ENCODE assay signal across 9 mouse cellular contexts in genomic region chr4:136841056-136841455, GRCm38 (mm10). TPM values are rescaled to one million over a fixed set of nuclear protein-coding genes. Genes with fewer than 3 reads are reported as not detected.
DNase-seq lines count a peak whose midpoint lies in the region; ATAC-seq and TF ChIP-seq lines count a peak whose summit lies in the region.
"Had no signal": no experiment of that assay in that cellular context is flagged by ENCODE, and none has a peak within 500 bp of the region (broad histone marks: within the 10 kb centered on the region; RNA-seq: fewer than 3 reads in every experiment).

No protein-coding gene starts in this region.

- no peaks in the 10 kb centered on the region for H3K36me3 ChIP-seq in embryonic facial prominence, embryonic 13.5 days
- no peaks in the 10 kb centered on the region for H3K36me3 ChIP-seq in heart, embryonic 12.5 days
- H3K36me3 ChIP-seq in kidney, postnatal 0 days (ENCODE audit: insufficient read depth, low read length): no peaks in the 10 kb centered on the region
- no peaks in the 10 kb centered on the region for H3K36me3 ChIP-seq in liver, embryonic 11.5 days (ENCODE audit: control insufficient read depth, insufficient read depth, low read length)
- no peaks in the 10 kb centered on the region for H3K36me3 ChIP-seq in neural tube, embryonic 11.5 days (ENCODE audit: control insufficient read depth, insufficient read depth, low read length)
- no peaks in the 10 kb centered on the region for H3K36me3 ChIP-seq in testis, adult 2 months (ENCODE audit: control insufficient read depth, insufficient read depth, low read length)

- H3K27me3 ChIP-seq in embryonic facial prominence, embryonic 13.5 days: peaks cover 17% of the 10 kb centered on the region
- H3K27me3 ChIP-seq in heart, embryonic 12.5 days (replicated peaks): peaks cover 71% of the 10 kb centered on the region
- 0 out of 2 replicates have a peak, but pooled peaks cover 5% of the 10 kb centered on the region for H3K27me3 ChIP-seq in kidney, postnatal 0 days (ENCODE audit: insufficient read depth, low read length)
- H3K27me3 ChIP-seq in liver, embryonic 11.5 days (replicated peaks; ENCODE audit: control insufficient read depth, insufficient read depth, low read length): peaks cover 36% of the 10 kb centered on the region
- no peaks in the 10 kb centered on the region for H3K27me3 ChIP-seq in neural tube, embryonic 11.5 days (ENCODE audit: control insufficient read depth, insufficient read depth, low read length)
- no peaks in the 10 kb centered on the region; the same call in 1 of the 2 replicates for H3K27me3 ChIP-seq in testis, adult 2 months (ENCODE audit: control insufficient read depth, insufficient read depth, low read length)

- peak; percentile 95 for TF ChIP-seq CTCF in kidney, postnatal 0 days (IDR thresholded peaks at IDR 0.05; ENCODE audit: low read depth)
- peak; percentile 71; the same call in 1 of the 2 replicates for TF ChIP-seq CTCF in testis, adult 2 months (IDR thresholded peaks at IDR 0.05; ENCODE audit: control insufficient read depth, insufficient read depth, insufficient replicate concordance, low read depth, low read length)

- TF ChIP-seq POLR2A in testis, adult 2 months (IDR thresholded peaks at IDR 0.05; ENCODE audit: control insufficient read depth, low read depth, low read length): no peak

- peak; percentile 67 for DNase-seq in CD4-positive helper T cell, adult 2 months (ENCODE audit: low read depth, low spot score)
- DNase-seq in adrenal gland, postnatal 4 days (ENCODE audit: low spot score in 2 of 2): peak; percentile 53 to 63
- peak; percentile 91 for DNase-seq in kidney, postnatal 0 days (ENCODE audit: low spot score)
- peak; percentile 73 for DNase-seq in liver, embryonic 11.5 days (ENCODE audit: low spot score)
- DNase-seq in neural tube, embryonic 11.5 days (ENCODE audit: low spot score): peak; percentile 89

- no peak overlapping the region for H3K27ac ChIP-seq in embryonic facial prominence, embryonic 13.5 days
- no peak overlapping the region for H3K27ac ChIP-seq in heart, embryonic 12.5 days (ENCODE audit: poor library complexity, severe bottlenecking)
- H3K27ac ChIP-seq in kidney, postnatal 0 days: no peak overlapping the region
- no peak overlapping the region for H3K27ac ChIP-seq in liver, embryonic 11.5 days (ENCODE audit: low read depth, low read length)
- H3K27ac ChIP-seq in neural tube, embryonic 11.5 days (ENCODE audit: low read depth, low read length): no peak overlapping the region
- H3K27ac ChIP-seq in testis, adult 2 months (ENCODE audit: control insufficient read depth, insufficient read depth, low read depth, low read length): no peak overlapping the region

- no peak for ATAC-seq in embryonic facial prominence, embryonic 13.5 days (ENCODE audit: insufficient number of reproducible peaks, insufficient read depth, low FRiP score, low TSS enrichment, low read depth)
- ATAC-seq in heart, embryonic 12.5 days (ENCODE audit: insufficient number of reproducible peaks, low FRiP score): peak; percentile 47; the same call in 1 of the 2 replicates
- ATAC-seq in kidney, postnatal 0 days (replicated peaks; ENCODE audit: low FRiP score, low read depth): no peak
- ATAC-seq in liver, embryonic 11.5 days (replicated peaks; ENCODE audit: low FRiP score): peak; percentile 29; the same call in 1 of the 2 replicates
- ATAC-seq in neural tube, embryonic 11.5 days (ENCODE audit: insufficient read depth, low FRiP score, low TSS enrichment): peak; percentile 64

- H3K4me3 ChIP-seq in embryonic facial prominence, embryonic 13.5 days: no peak overlapping the region
- H3K4me3 ChIP-seq in heart, embryonic 12.5 days: no peak overlapping the region
- no peak overlapping the region for H3K4me3 ChIP-seq in kidney, postnatal 0 days (replicated peaks; ENCODE audit: low read depth, low read length)
- no peak overlapping the region for H3K4me3 ChIP-seq in liver, embryonic 11.5 days (ENCODE audit: low read depth, low read length)
- H3K4me3 ChIP-seq in neural tube, embryonic 11.5 days (ENCODE audit: low read depth, low read length): no peak overlapping the region
- H3K4me3 ChIP-seq in testis, adult 2 months (ENCODE audit: control insufficient read depth, low read depth, low read length): no peak overlapping the region
- H3K4me3 ChIP-seq: erythroblast, embryonic 14.5 days had no signal

- H3K4me2 ChIP-seq in embryonic facial prominence, embryonic 13.5 days: 0 out of 2 replicates have a peak overlapping the region, but pooled peaks have one; percentile 21
- H3K4me2 ChIP-seq in heart, embryonic 12.5 days: no peak overlapping the region
- no peak overlapping the region for H3K4me2 ChIP-seq in kidney, postnatal 0 days (ENCODE audit: low read length)
- H3K4me2 ChIP-seq in liver, embryonic 11.5 days: no peak overlapping the region
- no peak overlapping the region for H3K4me2 ChIP-seq in neural tube, embryonic 11.5 days (ENCODE audit: low read depth)

- 10% methylated on average over 5 of the region's 5 CpGs for WGBS in embryonic facial prominence, embryonic 13.5 days
- 9% methylated on average over 5 of the region's 5 CpGs for WGBS in heart, embryonic 12.5 days
- 11% methylated on average over 5 of the region's 5 CpGs for WGBS in kidney, postnatal 0 days
- 15% methylated on average over 5 of the region's 5 CpGs for WGBS in liver, embryonic 11.5 days
- WGBS in neural tube, embryonic 11.5 days: 12% methylated on average over 5 of the region's 5 CpGs

- H3K4me1 ChIP-seq in embryonic facial prominence, embryonic 13.5 days: peaks cover 20% of the 10 kb centered on the region
- H3K4me1 ChIP-seq in heart, embryonic 12.5 days (replicated peaks): peaks cover 9% of the 10 kb centered on the region
- 0 out of 2 replicates have a peak, but pooled peaks cover 4% of the 10 kb centered on the region for H3K4me1 ChIP-seq in kidney, postnatal 0 days (replicated peaks; ENCODE audit: insufficient read depth, low read length)
- peaks cover 8% of the 10 kb centered on the region; the same call in 1 of the 2 replicates for H3K4me1 ChIP-seq in liver, embryonic 11.5 days (replicated peaks; ENCODE audit: control insufficient read depth, insufficient read depth, low read length)
- peaks cover 6% of the 10 kb centered on the region for H3K4me1 ChIP-seq in neural tube, embryonic 11.5 days (ENCODE audit: control insufficient read depth, insufficient read depth, low read length)
- peaks cover 8% of the 10 kb centered on the region for H3K4me1 ChIP-seq in testis, adult 2 months (ENCODE audit: control insufficient read depth, insufficient read depth, low read length)

- no peak overlapping the region for H3K9ac ChIP-seq in embryonic facial prominence, embryonic 13.5 days
- H3K9ac ChIP-seq in heart, embryonic 12.5 days: no peak overlapping the region
- no peak overlapping the region for H3K9ac ChIP-seq in kidney, postnatal 0 days (ENCODE audit: low read depth, low read length)
- H3K9ac ChIP-seq in liver, embryonic 11.5 days (ENCODE audit: low read depth, low read length): no peak overlapping the region
- H3K9ac ChIP-seq in neural tube, embryonic 11.5 days (ENCODE audit: low read length): no peak overlapping the region

- no peaks in the 10 kb centered on the region for H3K9me3 ChIP-seq in embryonic facial prominence, embryonic 13.5 days
- no peaks in the 10 kb centered on the region for H3K9me3 ChIP-seq in heart, embryonic 12.5 days (replicated peaks)
- no peaks in the 10 kb centered on the region for H3K9me3 ChIP-seq in kidney, postnatal 0 days (replicated peaks; ENCODE audit: low read length)
- no peaks in the 10 kb centered on the region for H3K9me3 ChIP-seq in liver, embryonic 11.5 days (ENCODE audit: control insufficient read depth, low read length)
- H3K9me3 ChIP-seq in neural tube, embryonic 11.5 days (ENCODE audit: control insufficient read depth, low read length): no peaks in the 10 kb centered on the region

RNA-seq across cellular contexts. Expression of gene Ephb2, which starts 5.3 kb away (rescaled TPM):
- 10 to 100 TPM; 16.9 to 21.2 TPM for total RNA-seq in adrenal gland, postnatal 4 days (2021)
- polyA plus RNA-seq in embryonic facial prominence, embryonic 13.5 days (2015; fragmentation: Nextera tagmentation; extraction: Ambion mirVana): 7.9 and 13.3 TPM in 2 replicates
- 1.5 and 2.1 TPM in 2 replicates for polyA plus RNA-seq in heart, embryonic 12.5 days (2016; fragmentation: Nextera tagmentation; extraction: Ambion mirVana)
- 4.5 and 4.6 TPM in 2 replicates for polyA plus RNA-seq in kidney, postnatal 0 days (2015; fragmentation: Nextera tagmentation; extraction: Ambion mirVana)
- 4.8 and 5.1 TPM in 2 replicates for polyA plus RNA-seq in liver, embryonic 11.5 days (2014; fragmentation: Nextera tagmentation; extraction: Ambion mirVana)
- polyA plus RNA-seq in neural tube, embryonic 11.5 days (2014; fragmentation: Nextera tagmentation; extraction: Ambion mirVana): 20.4 and 21.0 TPM in 2 replicates
- polyA plus RNA-seq in testis, adult 2 months (2012; rRNA removed): 0.49 and 1.7 TPM in 2 replicates
- polyA plus RNA-seq: erythroblast, embryonic 14.5 days had no signal

RNA-seq across cellular contexts. Expression of gene C1qb, which starts 44.9 kb away (rescaled TPM):
- 10 to 100 TPM; 47.0 to 59.8 TPM for total RNA-seq in adrenal gland, postnatal 4 days (2021)
- polyA plus RNA-seq in embryonic facial prominence, embryonic 13.5 days (2015; fragmentation: Nextera tagmentation; extraction: Ambion mirVana): 38.0 and 40.2 TPM in 2 replicates
- 18.8 and 19.3 TPM in 2 replicates for polyA plus RNA-seq in heart, embryonic 12.5 days (2016; fragmentation: Nextera tagmentation; extraction: Ambion mirVana)
- polyA plus RNA-seq in kidney, postnatal 0 days (2015; fragmentation: Nextera tagmentation; extraction: Ambion mirVana): 54.4 and 69.0 TPM in 2 replicates
- 77.7 and 81.2 TPM in 2 replicates for polyA plus RNA-seq in liver, embryonic 11.5 days (2014; fragmentation: Nextera tagmentation; extraction: Ambion mirVana)
- 24.2 and 27.3 TPM in 2 replicates for polyA plus RNA-seq in neural tube, embryonic 11.5 days (2014; fragmentation: Nextera tagmentation; extraction: Ambion mirVana)
- 18.9 and 20.5 TPM in 2 replicates for polyA plus RNA-seq in testis, adult 2 months (2012; rRNA removed)

RNA-seq across cellular contexts. Expression of gene C1qc, which starts 51.8 kb away (rescaled TPM):
- 10 to 100 TPM; 37.0 to 49.0 TPM for total RNA-seq in adrenal gland, postnatal 4 days (2021)
- polyA plus RNA-seq in embryonic facial prominence, embryonic 13.5 days (2015; fragmentation: Nextera tagmentation; extraction: Ambion mirVana): 15.8 and 17.9 TPM in 2 replicates
- 9.7 and 11.9 TPM in 2 replicates for polyA plus RNA-seq in heart, embryonic 12.5 days (2016; fragmentation: Nextera tagmentation; extraction: Ambion mirVana)
- 27.2 and 34.6 TPM in 2 replicates for polyA plus RNA-seq in kidney, postnatal 0 days (2015; fragmentation: Nextera tagmentation; extraction: Ambion mirVana)
- 40.4 and 42.0 TPM in 2 replicates for polyA plus RNA-seq in liver, embryonic 11.5 days (2014; fragmentation: Nextera tagmentation; extraction: Ambion mirVana)
- 12.3 and 13.3 TPM in 2 replicates for polyA plus RNA-seq in neural tube, embryonic 11.5 days (2014; fragmentation: Nextera tagmentation; extraction: Ambion mirVana)
- 8.9 and 10.9 TPM in 2 replicates for polyA plus RNA-seq in testis, adult 2 months (2012; rRNA removed)

RNA-seq across cellular contexts. Expression of gene C1qa, which starts 57.5 kb away (rescaled TPM):
- total RNA-seq in adrenal gland, postnatal 4 days (2021): 10 to 100 TPM; 49.1 to 55.4 TPM
- 18.3 and 19.8 TPM in 2 replicates for polyA plus RNA-seq in embryonic facial prominence, embryonic 13.5 days (2015; fragmentation: Nextera tagmentation; extraction: Ambion mirVana)
- polyA plus RNA-seq in heart, embryonic 12.5 days (2016; fragmentation: Nextera tagmentation; extraction: Ambion mirVana): 8.6 and 11.2 TPM in 2 replicates
- 30.2 and 35.8 TPM in 2 replicates for polyA plus RNA-seq in kidney, postnatal 0 days (2015; fragmentation: Nextera tagmentation; extraction: Ambion mirVana)
- 32.5 and 37.8 TPM in 2 replicates for polyA plus RNA-seq in liver, embryonic 11.5 days (2014; fragmentation: Nextera tagmentation; extraction: Ambion mirVana)
- 11.8 and 13.8 TPM in 2 replicates for polyA plus RNA-seq in neural tube, embryonic 11.5 days (2014; fragmentation: Nextera tagmentation; extraction: Ambion mirVana)
- 5.2 and 6.7 TPM in 2 replicates for polyA plus RNA-seq in testis, adult 2 months (2012; rRNA removed)

Comparison
In these comparisons a context has a peak if more than half of its experiments do, and no peak if none do; other contexts are left out.
1. ATAC-seq: peak in heart, embryonic 12.5 days (single experiment), liver, embryonic 11.5 days (single experiment) and neural tube, embryonic 11.5 days (single experiment); none in embryonic facial prominence, embryonic 13.5 days (single experiment) and kidney, postnatal 0 days (single experiment).
2. Peak in every context shown above with its lines, with median percentiles within 50 percentile points of each other: DNase-seq.